Mouse (Mus musculus): Measurements from ENCODE around the gene Thap7.

DNA sequence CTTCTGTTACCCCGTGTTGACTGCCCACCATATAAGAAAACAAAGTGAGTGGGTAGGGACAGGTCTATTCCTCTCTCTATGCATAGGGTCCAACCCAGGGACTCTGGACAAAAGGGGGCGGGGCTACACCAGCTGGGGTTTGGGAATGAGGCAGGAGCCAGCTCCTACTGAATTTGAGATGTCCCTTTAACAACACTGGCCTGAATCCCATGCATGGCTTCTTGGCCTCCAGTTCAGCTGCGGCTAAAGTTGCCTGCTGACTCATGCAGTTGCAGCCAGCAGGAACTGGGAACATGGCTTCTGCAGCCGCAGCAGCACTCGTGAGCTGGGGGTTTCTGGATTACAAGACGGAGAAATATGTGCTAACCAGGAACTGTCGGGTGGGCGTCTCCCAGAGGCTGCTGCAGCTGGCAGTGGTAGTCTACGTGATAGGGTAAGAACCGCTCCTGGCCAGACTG is 30.8 kb upstream of the Thap7 start, which contains the start of gene P2rx6:
- TF ChIP-seq CTCF (IDR thresholded peaks at IDR 0.05; ENCODE audit: borderline replicate concordance, extremely low read depth, insufficient read depth, insufficient read length) (no peak), POLR2A (IDR thresholded peaks at IDR 0.05; ENCODE audit: borderline replicate concordance, extremely low read depth, insufficient read depth, insufficient read length, poor library complexity, severe bottlenecking) (no peak)
